Mouse (Mus musculus) midbrain, embryonic 12.5 days (tissue): ENCODE measurements around the gene Rgr. TPM values are rescaled to one million over a fixed set of nuclear protein-coding genes. Genes with fewer than 3 reads are reported as not detected.

Experiments
- ATAC-seq: fragments of 200-750 bp; cut with Nextera tagmentation; 2 replicates; pipeline ENCODE4 v1.8.0; 2017; ENCODE audit warnings: low read depth, moderate TSS enrichment, moderate library complexity; ENCODE audit not compliant: low FRiP score
- H3K27ac ChIP-seq: fragments of 300-500 bp; sonication (generic); replicated peaks from 2 replicates; pipeline ENCODE4 v1.5.1; 2016; ENCODE audit warnings: mild to moderate bottlenecking
- H3K27me3 ChIP-seq: fragments of 300-500 bp; sonication (generic); 2 replicates; pipeline ENCODE4 v1.6.1; 2016; ENCODE audit warnings: mild to moderate bottlenecking
- H3K36me3 ChIP-seq: fragments of 300-500 bp; sonication (generic); 2 replicates; pipeline ENCODE4 v1.6.1; 2016
- H3K4me1 ChIP-seq: fragments of 300-500 bp; sonication (generic); 2 replicates; pipeline ENCODE4 v1.6.1; 2016
- H3K4me2 ChIP-seq: fragments of 300-500 bp; sonication (generic); replicated peaks from 2 replicates; pipeline ENCODE4 v1.6.1; 2016; ENCODE audit warnings: mild to moderate bottlenecking, moderate library complexity
- H3K4me3 ChIP-seq: fragments of 300-500 bp; sonication (generic); 2 replicates; pipeline ENCODE4 v1.5.1; 2016; ENCODE audit warnings: mild to moderate bottlenecking
- H3K9ac ChIP-seq: fragments of 300-500 bp; sonication (generic); replicated peaks from 2 replicates; pipeline ENCODE4 v1.6.1; 2016; ENCODE audit warnings: mild to moderate bottlenecking, moderate library complexity
- H3K9me3 ChIP-seq: fragments of 300-500 bp; sonication (generic); 2 replicates; pipeline ENCODE4 v1.6.1; 2016; ENCODE audit warnings: mild to moderate bottlenecking
- WGBS: fragments of 180-500 bp; shearing (Covaris S2); methylation state at CpG from one replicate; pipeline ENCODE4 v1.1.7; 2016; 5-methylcytosine and 5-hydroxymethylcytosine counted together
- polyA plus RNA-seq: library from polyadenylated mRNA; unstranded; fragments of >200 nt; fragmentation: Nextera tagmentation; extraction: Ambion mirVana; gene quantifications from 2 replicates; pipeline ENCODE4 v1.2.1, GENCODE M21; 2016

The Rgr gene
- polyA plus RNA-seq, 1 experiment from 2014 or later: not detected

- Histone ChIP-seq H3K4me1 (no peaks in the 10 kb centered on the region), H3K9ac (no peak overlapping the region), H3K4me2 (no peak overlapping the region), H3K36me3 (no peaks in the 10 kb centered on the region), H3K27ac (no peak overlapping the region), H3K9me3 (no peaks in the 10 kb centered on the region), H3K4me3 (no peak overlapping the region), H3K27me3 (no peaks in the 10 kb centered on the region)
- no peak for ATAC-seq
These were observed 59.0 kb downstream of the Rgr start for GRCm38 (mm10) chr14:36989784-36990183.

GRCm38 (mm10) chr14:36985693-36986092, 63.1 kb downstream of the Rgr start:
- Histone ChIP-seq H3K27ac (no peak overlapping the region), H3K36me3 (no peaks in the 10 kb centered on the region), H3K4me1 (no peaks in the 10 kb centered on the region), H3K9ac (no peak overlapping the region), H3K27me3 (no peaks in the 10 kb centered on the region), H3K4me2 (no peak overlapping the region), H3K9me3 (no peaks in the 10 kb centered on the region), H3K4me3 (no peak overlapping the region)
- no peak for ATAC-seq
- WGBS: 87% methylated on average over 3 of the region's 3 CpGs

Other genes with a start within 250 kb of the Rgr start
- gene Ccser2, start 80.2 kb downstream of the Rgr start, polyA plus RNA-seq: 41.7 and 42.4 TPM in 2 replicates
- not detected in 2 replicates for gene Lrit1, start 5.9 kb upstream of the Rgr start, polyA plus RNA-seq
- not detected in 2 replicates for gene Lrit2, start 19.0 kb upstream of the Rgr start, polyA plus RNA-seq
- gene Cdhr1, start 49.4 kb upstream of the Rgr start, polyA plus RNA-seq: 0.14 and 0.17 TPM in 2 replicates
- not detected in 2 replicates for gene 2610528A11Rik, start 65.1 kb upstream of the Rgr start, polyA plus RNA-seq
- 183 and 196 TPM in 2 replicates for gene Ghitm, start 86.3 kb upstream of the Rgr start, polyA plus RNA-seq